Mouse (Mus musculus) embryo, embryonic 11.5 days (tissue): ENCODE measurements around the gene Tcea3.

Experiments
- DNase-seq: peaks from one replicate; pipeline ENCODE4 v3.0.0-alpha.2; 2012; ENCODE audit warnings: low read depth, low spot score

The Tcea3 gene

GRCm38 (mm10) chr4:136281097-136281496 lies 33.6 kb downstream of the Tcea3 start:
- no peak for DNase-seq

- DNase-seq: no peak
Observed at GRCm38 (mm10) chr4:136281611-136282010, 34.1 kb downstream of the Tcea3 start.

GRCm38 (mm10) chr4:136282621-136283480 lies 35.3 kb downstream of the Tcea3 start:
- no peak for DNase-seq

GRCm38 (mm10) chr4:136283783-136284182 lies 36.3 kb downstream of the Tcea3 start:
- DNase-seq: no peak

GRCm38 (mm10) chr4:136284455-136284854 lies 36.9 kb downstream of the Tcea3 start, which contains the start of gene Zfp46:
Gene Zfp46 (plus strand): TSS chr4:136284683.
- DNase-seq: no peak

- no peak for DNase-seq
Observed at GRCm38 (mm10) chr4:136284891-136285290, 37.4 kb downstream of the Tcea3 start.

- DNase-seq: peak; percentile 90
Observed at GRCm38 (mm10) chr4:136285348-136285810, 37.9 kb downstream of the Tcea3 start.

- DNase-seq: peak; percentile 94
Observed at GRCm38 (mm10) chr4:136285811-136286371, 38.4 kb downstream of the Tcea3 start.

GRCm38 (mm10) chr4:136289918-136290780 lies 42.6 kb downstream of the Tcea3 start:
- DNase-seq: no peak

GRCm38 (mm10) chr4:136290781-136291595 lies 43.5 kb downstream of the Tcea3 start:
- DNase-seq: no peak

GRCm38 (mm10) chr4:136291692-136292091 lies 44.2 kb downstream of the Tcea3 start:
- no peak for DNase-seq

GRCm38 (mm10) chr4:136295941-136296340 lies 48.4 kb downstream of the Tcea3 start:
- no peak for DNase-seq

- no peak for DNase-seq
Observed at GRCm38 (mm10) chr4:136302462-136302861, 54.9 kb downstream of the Tcea3 start.

- DNase-seq: no peak
Observed at GRCm38 (mm10) chr4:136304181-136304580, 56.7 kb downstream of the Tcea3 start.

GRCm38 (mm10) chr4:136308355-136308754 lies 60.8 kb downstream of the Tcea3 start:
- DNase-seq: no peak

GRCm38 (mm10) chr4:136309780-136310179 lies 62.3 kb downstream of the Tcea3 start:
- DNase-seq: peak; percentile 41

GRCm38 (mm10) chr4:136310229-136311041 lies 62.9 kb downstream of the Tcea3 start, which contains the start of gene Hnrnpr:
Gene Hnrnpr (plus strand): TSS chr4:136310942.
- DNase-seq: peak; percentile 99

GRCm38 (mm10) chr4:136311042-136311999 lies 63.8 kb downstream of the Tcea3 start:
- peak; percentile 30 for DNase-seq

- DNase-seq: no peak
Observed at GRCm38 (mm10) chr4:136312616-136313015, 65.1 kb downstream of the Tcea3 start.
